Mouse (Mus musculus) lung, embryonic 14.5 days (tissue): ENCODE measurements around the gene Cyp3a11. TPM values are rescaled to one million over a fixed set of nuclear protein-coding genes. Genes with fewer than 3 reads are reported as not detected.
"Not testable (repeated sequence)": the region's sequence is repeated elsewhere in the genome, so short reads cannot be mapped to it uniquely, and the experiment has no call there.

Experiments used
- ATAC-seq: fragments of 200-750 bp; cut with Nextera tagmentation; 2 replicates; pipeline ENCODE4 v1.8.0; 2017; ENCODE audit warnings: mild to moderate bottlenecking, moderate TSS enrichment, moderate library complexity; ENCODE audit not compliant: insufficient read depth
- DNase-seq: peaks from one replicate; pipeline ENCODE4 v3.0.0-alpha.2; 2015
- H3K27ac ChIP-seq: fragments of 300-500 bp; sonication (generic); 2 replicates; pipeline ENCODE4 v1.5.1; 2014; ENCODE audit warnings: low read depth, mild to moderate bottlenecking, moderate library complexity
- H3K27me3 ChIP-seq: fragments of 300-500 bp; sonication (generic); 2 replicates; pipeline ENCODE4 v1.6.1; 2014; ENCODE audit warnings: low read length, control low read depth; ENCODE audit not compliant: insufficient read depth
- H3K36me3 ChIP-seq: fragments of 300-500 bp; sonication (generic); 2 replicates; pipeline ENCODE4 v1.6.1; 2014; ENCODE audit warnings: control low read depth; ENCODE audit not compliant: insufficient read depth
- H3K4me1 ChIP-seq: fragments of 300-500 bp; sonication (generic); 2 replicates; pipeline ENCODE4 v1.6.1; 2014; ENCODE audit warnings: antibody characterized with exemption, control low read depth; ENCODE audit not compliant: insufficient read depth
- H3K4me2 ChIP-seq: fragments of 300-500 bp; sonication (generic); 2 replicates; pipeline ENCODE4 v1.6.1; 2014; ENCODE audit warnings: mild to moderate bottlenecking
- H3K4me3 ChIP-seq: fragments of 300-500 bp; sonication (generic); 2 replicates; pipeline ENCODE4 v1.5.1; 2014; ENCODE audit warnings: low read depth, low read length
- H3K9ac ChIP-seq: fragments of 300-500 bp; sonication (generic); 2 replicates; pipeline ENCODE4 v1.6.1; 2014
- H3K9me3 ChIP-seq: fragments of 300-500 bp; sonication (generic); 2 replicates; pipeline ENCODE4 v1.6.1; 2016; ENCODE audit warnings: low read depth, low read length, control low read depth
- CTCF ChIP-seq: IDR thresholded peaks from 2 replicates; pipeline ENCODE4 v1.5.1; 2016; ENCODE audit warnings: antibody characterized with exemption, low read depth
- WGBS: fragments of 180-500 bp; shearing (Covaris S2); extraction: QIAGEN DNeasy Blood & Tissue Kit; methylation state at CpG from one replicate; pipeline ENCODE4 v1.1.7; 2014; 5-methylcytosine and 5-hydroxymethylcytosine counted together
- polyA plus RNA-seq: library from polyadenylated mRNA; unstranded; fragments of >200 nt; fragmentation: Nextera tagmentation; extraction: Ambion mirVana; gene quantifications from 2 replicates; pipeline ENCODE4 v1.2.1, GENCODE M21; 2014

The Cyp3a11 gene
- polyA plus RNA-seq = not detected in 2 replicates

GRCm38 (mm10) chr5:145879688-145880087 is at the start of gene Cyp3a11:
Gene Cyp3a11, minus strand, starts transcription at chr5:145879964.
- no peak within 1 kb of the TSS for H3K4me2 ChIP-seq
- H3K9me3 ChIP-seq = no peaks in the 10 kb centered on the region
- H3K27ac ChIP-seq = no peak within 1 kb of the TSS
- TF ChIP-seq CTCF = no peak
- ATAC-seq = no peak
- DNase-seq = no peak
- no peaks in the 10 kb centered on the region for H3K27me3 ChIP-seq
- no peaks in the 10 kb centered on the region for H3K36me3 ChIP-seq
- no peak within 1 kb of the TSS for H3K9ac ChIP-seq
- H3K4me3 ChIP-seq = no peak within 1 kb of the TSS
- WGBS = 67% methylated on average over 3 of the region's 3 CpGs
- H3K4me1 ChIP-seq = no peaks in the 10 kb centered on the region

GRCm38 (mm10) chr5:145912912-145913311 is 33.1 kb upstream of the Cyp3a11 start:
- H3K27ac ChIP-seq = no peak overlapping the region
- ATAC-seq (no peak), DNase-seq (no peak)
- no peaks in the 10 kb centered on the region for H3K4me1 ChIP-seq
- H3K4me2 ChIP-seq = no peak overlapping the region
- no peak for TF ChIP-seq CTCF
- no peak overlapping the region for H3K9ac ChIP-seq
- peaks cover 4% of the 10 kb centered on the region; the same call in 1 of the 2 replicates for H3K9me3 ChIP-seq
- no peaks in the 10 kb centered on the region for H3K36me3 ChIP-seq
- H3K4me3 ChIP-seq = no peak overlapping the region
- no peaks in the 10 kb centered on the region for H3K27me3 ChIP-seq

- TF ChIP-seq CTCF = no peak
- ATAC-seq (no peak), DNase-seq (no peak)
- Histone ChIP-seq H3K4me3 (no peak overlapping the region), H3K4me1 (no peaks in the 10 kb centered on the region), H3K4me2 (no peak overlapping the region), H3K27ac (no peak overlapping the region), H3K27me3 (no peaks in the 10 kb centered on the region), H3K9me3 (no peaks in the 10 kb centered on the region), H3K9ac (no peak overlapping the region), H3K36me3 (no peaks in the 10 kb centered on the region)
These were observed 32.0 kb upstream of the Cyp3a11 start for GRCm38 (mm10) chr5:145911781-145912180.

- ATAC-seq, H3K9me3 ChIP-seq, DNase-seq, H3K4me2 ChIP-seq, H3K27ac ChIP-seq, H3K4me3 ChIP-seq, H3K4me1 ChIP-seq, H3K36me3 ChIP-seq, H3K9ac ChIP-seq, H3K27me3 ChIP-seq: not testable (repeated sequence)
- WGBS = 83% methylated on average over 2 of the region's 2 CpGs
These were observed 27.2 kb upstream of the Cyp3a11 start for GRCm38 (mm10) chr5:145906937-145907336.

- H3K9ac ChIP-seq = no peak overlapping the region
- no peak overlapping the region for H3K4me2 ChIP-seq
- no peaks in the 10 kb centered on the region for H3K4me1 ChIP-seq
- H3K4me3 ChIP-seq = no peak overlapping the region
- H3K27me3 ChIP-seq = no peaks in the 10 kb centered on the region
- H3K27ac ChIP-seq = no peak overlapping the region
- peaks cover 5% of the 10 kb centered on the region for H3K9me3 ChIP-seq
- no peaks in the 10 kb centered on the region for H3K36me3 ChIP-seq
- no peak for TF ChIP-seq CTCF
- no peak for ATAC-seq
- no peak for DNase-seq
- WGBS = 78% methylated on average over 1 of the region's 1 CpGs
These were observed 24.8 kb upstream of the Cyp3a11 start for GRCm38 (mm10) chr5:145904535-145904934.

GRCm38 (mm10) chr5:145903349-145903748 is 23.6 kb upstream of the Cyp3a11 start:
- Histone ChIP-seq H3K27me3 (no peaks in the 10 kb centered on the region), H3K4me3 (no peak overlapping the region), H3K36me3 (no peaks in the 10 kb centered on the region), H3K4me2 (no peak overlapping the region), H3K4me1 (no peaks in the 10 kb centered on the region), H3K27ac (no peak overlapping the region), H3K9ac (no peak overlapping the region), H3K9me3 (peaks cover 5% of the 10 kb centered on the region)
- DNase-seq (no peak), ATAC-seq (no peak)
- TF ChIP-seq CTCF = no peak
- WGBS = 97% methylated on average over 1 of the region's 1 CpGs

GRCm38 (mm10) chr5:145900436-145900990 is 20.7 kb upstream of the Cyp3a11 start:
- H3K36me3 ChIP-seq = no peaks in the 10 kb centered on the region
- H3K27ac ChIP-seq = no peak overlapping the region
- WGBS = 45% methylated on average over 2 of the region's 2 CpGs
- no peak for ATAC-seq
- no peak for TF ChIP-seq CTCF
- no peak overlapping the region for H3K9ac ChIP-seq
- no peaks in the 10 kb centered on the region for H3K27me3 ChIP-seq
- H3K4me3 ChIP-seq = no peak overlapping the region
- no peak for DNase-seq
- H3K4me2 ChIP-seq = no peak overlapping the region
- no peaks in the 10 kb centered on the region for H3K4me1 ChIP-seq
- H3K9me3 ChIP-seq = peaks cover 5% of the 10 kb centered on the region

GRCm38 (mm10) chr5:145897271-145897670 is 17.5 kb upstream of the Cyp3a11 start:
- H3K4me1 ChIP-seq = no peaks in the 10 kb centered on the region
- H3K27ac ChIP-seq = no peak overlapping the region
- TF ChIP-seq CTCF = no peak
- no peaks in the 10 kb centered on the region for H3K36me3 ChIP-seq
- 54% methylated on average over 1 of the region's 1 CpGs for WGBS
- H3K9ac ChIP-seq = no peak overlapping the region
- no peaks in the 10 kb centered on the region; the same call in 1 of the 2 replicates for H3K9me3 ChIP-seq
- no peaks in the 10 kb centered on the region for H3K27me3 ChIP-seq
- no peak overlapping the region for H3K4me3 ChIP-seq
- ATAC-seq = no peak
- no peak overlapping the region for H3K4me2 ChIP-seq
- DNase-seq = no peak
